Mouse (Mus musculus): Measurements from ENCODE around the gene Hspb9.

- no peak for TF ChIP-seq CTCF (IDR thresholded peaks at IDR 0.05; ENCODE audit: borderline replicate concordance, insufficient read depth, low read depth, low read length)
- TF ChIP-seq POLR2A (IDR thresholded peaks at IDR 0.05; ENCODE audit: borderline replicate concordance, insufficient read depth, low read length), result no peak
Measured at GRCm38 (mm10) chr11:100762831-100763230, 49.2 kb downstream of the Hspb9 start, which contains the start of gene Hcrt.

Data from cerebellum, adult 2 months (tissue).